Mouse (Mus musculus) E14TG2a.4 (cell line): ENCODE measurements around the gene Gper1.

ENCODE experiments used
- H3K27me3 ChIP-seq: 2 replicates; pipeline ENCODE4 v1.6.1; 2014; ENCODE audit warnings: low read length, control low read depth; ENCODE audit not compliant: insufficient read depth
- H3K36me3 ChIP-seq: 2 replicates; pipeline ENCODE4 v1.6.1; 2014; ENCODE audit warnings: low read length, control low read depth; ENCODE audit not compliant: insufficient read depth
- H3K4me1 ChIP-seq: replicated peaks from 2 replicates; pipeline ENCODE4 v1.6.1; 2014; ENCODE audit warnings: low read depth, low read length, control low read depth
- H3K4me3 ChIP-seq: replicated peaks from 2 replicates; pipeline ENCODE4 v1.5.1; 2014; ENCODE audit warnings: mild to moderate bottlenecking, low read length
- H3K9me3 ChIP-seq: 2 replicates; pipeline ENCODE4 v1.6.1; 2014; ENCODE audit warnings: low read length, control low read depth
- CTCF ChIP-seq: conservative IDR thresholded peaks from 2 replicates; pipeline ENCODE4 v1.5.1; 2014; ENCODE audit warnings: low read length
- NANOG ChIP-seq: IDR thresholded peaks from 2 replicates; pipeline ENCODE4 v1.6.1; 2014; ENCODE audit warnings: borderline replicate concordance, low read length, mixed read lengths
- POU5F1 ChIP-seq: IDR thresholded peaks from 2 replicates; pipeline ENCODE4 v1.6.1; 2014; ENCODE audit warnings: low read length, borderline replicate concordance

Gper1 gene

DNA sequence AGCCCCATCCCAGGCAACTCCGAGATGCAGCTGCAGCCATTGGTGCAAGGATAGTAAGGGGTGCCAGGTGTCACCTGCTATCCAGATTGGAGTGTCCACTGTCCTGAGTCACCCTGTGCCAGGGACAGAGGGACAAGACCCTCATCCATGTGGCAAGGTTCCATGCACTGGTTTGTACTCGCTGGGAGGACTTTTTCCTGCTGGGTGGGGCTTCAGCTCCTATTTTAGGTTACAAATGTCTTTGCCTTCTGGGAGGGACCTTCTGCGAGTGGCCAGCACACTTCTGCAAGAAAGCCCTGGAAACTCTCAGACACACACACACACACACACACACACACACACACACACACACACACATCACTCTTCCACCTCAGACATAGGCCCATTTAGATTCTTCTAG is 17.0 kb upstream of the Gper1 start:
- no peak for TF ChIP-seq CTCF
- TF ChIP-seq NANOG = no peak
- no peak for TF ChIP-seq POU5F1
- H3K9me3 ChIP-seq = no peaks in the 10 kb centered on the region
- H3K4me1 ChIP-seq = peaks cover 34% of the 10 kb centered on the region
- no peak overlapping the region for H3K4me3 ChIP-seq
- peaks cover 67% of the 10 kb centered on the region for H3K36me3 ChIP-seq
- H3K27me3 ChIP-seq = no peaks in the 10 kb centered on the region

DNA sequence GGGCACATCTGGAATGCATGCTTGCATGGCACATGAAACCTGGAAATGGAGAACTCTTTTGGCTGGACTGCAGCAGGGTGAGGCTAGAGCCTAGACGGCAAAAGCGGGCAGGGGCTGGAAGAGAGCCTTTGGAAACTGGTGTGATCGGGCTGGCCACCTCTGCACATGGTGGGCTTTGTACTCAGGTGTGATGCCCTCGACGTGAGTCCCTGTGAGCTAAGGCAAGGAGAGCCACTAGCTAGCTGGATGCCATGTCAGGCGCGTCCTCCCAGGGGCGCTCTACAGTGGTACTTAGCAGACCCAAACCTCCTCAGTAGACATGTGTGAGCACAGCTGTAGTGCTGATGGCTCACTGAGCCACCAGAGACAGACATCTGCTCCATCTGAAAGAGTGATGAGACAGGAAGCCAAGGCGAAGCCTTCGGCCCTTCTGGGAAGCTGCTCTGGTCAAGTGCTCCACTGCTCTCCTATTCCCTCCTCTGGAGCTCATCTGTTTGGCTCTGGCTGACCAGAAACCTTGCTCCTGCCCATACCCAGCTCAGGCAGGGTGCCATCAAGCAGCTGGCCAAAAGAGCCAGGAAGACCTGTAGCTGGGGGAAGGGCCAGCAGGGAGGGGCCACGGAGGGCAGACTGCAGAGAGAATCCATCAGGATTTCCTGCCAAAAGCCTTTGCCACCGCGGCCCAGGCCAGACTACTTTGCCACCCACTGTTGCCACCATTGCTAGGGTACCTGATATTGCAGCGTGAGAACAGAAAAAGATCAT is 15.6 kb upstream of the Gper1 start:
- H3K4me1 ChIP-seq = peaks cover 47% of the 10 kb centered on the region
- H3K36me3 ChIP-seq = peaks cover 64% of the 10 kb centered on the region
- no peak overlapping the region for H3K4me3 ChIP-seq
- no peaks in the 10 kb centered on the region for H3K27me3 ChIP-seq
- TF ChIP-seq POU5F1 = no peak
- TF ChIP-seq CTCF = no peak
- no peak for TF ChIP-seq NANOG
- H3K9me3 ChIP-seq = no peaks in the 10 kb centered on the region

DNA sequence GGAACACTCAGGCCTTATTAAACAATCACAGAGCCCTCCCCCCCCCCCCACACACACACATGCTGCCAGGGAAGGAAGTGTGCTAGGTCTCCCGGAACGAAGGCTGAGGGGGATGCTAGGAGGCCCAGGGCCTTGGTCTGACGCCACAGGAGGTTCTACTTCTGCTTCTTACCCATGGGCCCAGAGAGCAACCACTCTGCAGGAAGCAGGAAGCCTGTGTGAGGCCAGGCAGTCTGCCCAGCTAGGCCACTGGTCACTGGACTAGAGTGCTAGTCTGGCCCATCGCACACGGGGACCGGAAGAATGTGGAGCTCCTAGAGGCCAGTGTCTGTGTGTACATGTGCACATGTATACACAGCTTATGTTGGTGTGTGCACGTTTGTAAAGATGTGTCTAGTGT is 14.4 kb upstream of the Gper1 start:
- H3K4me3 ChIP-seq = no peak overlapping the region
- peaks cover 54% of the 10 kb centered on the region for H3K36me3 ChIP-seq
- H3K4me1 ChIP-seq = peaks cover 47% of the 10 kb centered on the region
- TF ChIP-seq POU5F1 (no peak), NANOG (no peak), CTCF (no peak)
- no peaks in the 10 kb centered on the region for H3K9me3 ChIP-seq
- no peaks in the 10 kb centered on the region for H3K27me3 ChIP-seq

DNA sequence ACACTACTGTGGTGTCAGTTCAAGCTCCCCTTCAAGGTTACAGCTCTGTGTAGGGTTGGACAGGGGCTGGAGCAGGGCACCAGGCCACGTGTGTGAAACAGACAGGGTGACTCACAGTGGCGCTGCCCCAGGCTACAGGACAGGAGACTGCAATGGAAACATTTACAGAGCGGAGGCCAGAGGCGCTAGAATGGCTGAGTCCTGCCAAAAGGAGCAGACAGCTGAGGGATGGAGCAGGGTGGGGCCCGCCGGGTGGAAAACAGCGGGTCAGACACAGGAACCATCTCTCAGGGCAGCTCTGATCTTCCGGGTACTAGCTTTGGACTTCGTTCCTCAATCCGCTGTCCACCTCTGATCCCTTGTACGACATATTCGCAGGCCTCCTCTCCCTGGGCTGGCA is 13.5 kb upstream of the Gper1 start:
- H3K27me3 ChIP-seq = no peaks in the 10 kb centered on the region
- H3K9me3 ChIP-seq = no peaks in the 10 kb centered on the region
- no peak overlapping the region for H3K4me3 ChIP-seq
- H3K4me1 ChIP-seq = peaks cover 55% of the 10 kb centered on the region
- TF ChIP-seq NANOG = no peak
- TF ChIP-seq CTCF = no peak
- no peak for TF ChIP-seq POU5F1
- H3K36me3 ChIP-seq = peaks cover 58% of the 10 kb centered on the region

DNA sequence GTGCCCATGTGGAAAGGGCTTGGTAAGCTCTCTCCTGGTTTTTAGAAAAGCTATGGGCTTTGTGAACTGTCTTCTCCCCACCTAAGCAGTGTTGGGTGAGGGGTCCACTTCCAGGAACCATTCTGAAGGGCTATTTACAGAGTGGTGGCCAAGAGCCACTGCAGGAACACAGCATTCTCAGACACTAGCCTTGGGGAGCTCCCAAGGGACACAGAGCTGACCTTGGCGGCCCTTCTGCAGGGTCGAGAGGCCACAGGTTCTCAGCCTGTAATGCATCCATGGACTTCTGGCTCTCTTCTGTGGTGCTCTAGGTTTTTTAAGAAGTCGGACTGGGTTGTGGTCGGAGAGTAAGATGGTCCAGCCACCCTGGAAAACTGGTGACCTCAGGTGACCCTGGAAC is 12.9 kb upstream of the Gper1 start:
- Histone ChIP-seq H3K27me3 (no peaks in the 10 kb centered on the region), H3K4me1 (peaks cover 60% of the 10 kb centered on the region), H3K36me3 (peaks cover 59% of the 10 kb centered on the region), H3K9me3 (no peaks in the 10 kb centered on the region), H3K4me3 (no peak overlapping the region)
- TF ChIP-seq POU5F1 = no peak
- TF ChIP-seq NANOG = no peak
- TF ChIP-seq CTCF = no peak

DNA sequence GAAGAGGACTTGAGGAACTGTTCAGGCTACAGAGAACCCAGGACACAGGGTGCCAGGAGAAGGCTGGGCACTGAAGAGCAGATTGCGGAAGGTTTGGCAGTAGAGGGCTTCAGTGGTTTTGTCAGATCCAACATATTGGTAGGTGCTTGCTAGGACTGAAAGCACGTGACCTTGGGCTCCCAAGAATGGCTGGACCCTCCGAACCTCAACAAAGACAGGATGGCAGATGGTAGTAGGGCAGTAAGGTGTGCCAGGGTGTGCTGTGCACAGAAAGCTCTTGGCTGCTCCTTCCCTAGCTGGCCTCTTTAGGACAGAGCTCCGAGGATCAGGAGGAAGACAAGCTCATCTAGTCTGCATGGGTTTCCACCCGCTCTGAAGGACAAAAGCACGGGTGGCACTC is 11.8 kb upstream of the Gper1 start:
- Histone ChIP-seq H3K9me3 (no peaks in the 10 kb centered on the region), H3K27me3 (no peaks in the 10 kb centered on the region), H3K4me1 (peaks cover 56% of the 10 kb centered on the region), H3K36me3 (peaks cover 58% of the 10 kb centered on the region), H3K4me3 (no peak overlapping the region)
- TF ChIP-seq NANOG = no peak
- TF ChIP-seq POU5F1 = no peak

DNA sequence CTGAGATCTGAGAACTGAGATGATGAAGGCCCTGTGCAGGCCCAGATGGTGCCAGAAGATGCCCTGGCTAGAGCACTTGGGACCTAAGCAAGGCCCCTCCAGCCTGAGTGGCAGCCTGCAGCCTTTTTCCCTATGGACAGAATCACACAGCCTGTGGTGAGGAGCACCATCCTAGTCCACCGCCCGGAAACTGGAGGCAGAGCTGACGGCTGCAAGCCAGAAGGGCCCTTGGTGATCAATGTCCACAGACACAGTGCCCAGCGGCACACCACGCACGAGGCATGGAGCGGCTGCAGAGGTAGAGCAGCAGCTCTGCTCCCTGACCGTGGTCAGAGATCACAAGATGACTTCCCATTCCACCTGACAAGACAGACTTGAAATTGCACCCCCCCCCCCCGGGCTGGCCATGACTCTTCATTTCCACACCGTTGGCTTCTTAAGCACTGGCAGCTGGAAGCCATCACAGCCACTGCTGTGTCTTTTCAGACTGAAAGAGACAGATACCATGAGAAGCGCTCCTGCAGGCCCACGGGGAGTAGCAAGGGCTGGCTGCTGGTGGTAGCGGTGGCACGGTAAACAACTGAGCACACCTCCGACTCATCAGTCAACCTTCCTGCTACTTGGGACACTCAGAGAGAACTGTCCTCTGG is 11.2 kb upstream of the Gper1 start:
- H3K9me3 ChIP-seq = no peaks in the 10 kb centered on the region
- H3K27me3 ChIP-seq = no peaks in the 10 kb centered on the region
- H3K36me3 ChIP-seq = peaks cover 61% of the 10 kb centered on the region
- no peak overlapping the region for H3K4me3 ChIP-seq
- H3K4me1 ChIP-seq = peaks cover 56% of the 10 kb centered on the region
- no peak for TF ChIP-seq POU5F1
- TF ChIP-seq CTCF = no peak
- no peak for TF ChIP-seq NANOG

DNA sequence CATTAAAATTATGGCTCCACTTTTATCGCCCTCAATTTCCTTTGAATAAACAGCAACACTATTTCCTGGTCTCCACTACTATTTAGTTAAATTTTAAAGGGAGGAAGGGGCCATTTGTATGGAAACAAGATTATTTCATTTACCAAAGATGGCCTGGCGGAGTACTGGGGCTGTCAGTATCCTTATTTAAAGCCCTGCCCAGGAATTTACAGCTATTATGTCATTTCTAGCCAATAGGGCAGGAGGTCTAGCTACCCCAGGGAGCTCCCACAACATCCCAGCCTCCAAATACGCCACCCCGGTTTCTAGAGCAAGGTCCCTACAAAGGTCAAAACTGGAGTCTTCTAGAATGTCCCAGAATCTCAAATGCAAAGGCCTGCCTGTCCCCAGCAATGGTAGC is 9.4 kb upstream of the Gper1 start:
- H3K36me3 ChIP-seq = peaks cover 58% of the 10 kb centered on the region
- peaks cover 61% of the 10 kb centered on the region for H3K4me1 ChIP-seq
- no peak overlapping the region for H3K4me3 ChIP-seq
- H3K9me3 ChIP-seq = no peaks in the 10 kb centered on the region
- TF ChIP-seq NANOG = no peak
- TF ChIP-seq CTCF = no peak
- TF ChIP-seq POU5F1 = no peak
- no peaks in the 10 kb centered on the region for H3K27me3 ChIP-seq

DNA sequence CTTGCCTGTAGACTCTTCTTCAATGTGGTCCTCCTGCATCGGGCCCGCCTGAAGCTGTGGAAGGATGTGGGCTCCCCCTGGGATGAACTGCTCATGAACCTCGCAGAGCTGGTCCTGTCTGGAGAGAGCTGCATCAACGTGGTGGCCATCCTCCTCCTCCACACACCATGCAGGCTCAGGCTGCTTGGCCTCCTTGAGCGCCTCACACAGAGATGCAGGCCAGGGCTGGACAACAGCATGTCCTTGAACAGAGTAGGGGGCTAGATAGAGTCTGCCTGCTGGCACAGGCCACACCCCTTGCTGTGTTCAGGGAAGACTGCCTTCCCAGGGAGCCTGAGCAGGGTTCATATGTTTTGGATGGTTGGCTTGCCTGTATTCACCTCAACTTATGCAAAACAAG is 8.0 kb upstream of the Gper1 start:
- Histone ChIP-seq H3K36me3 (peaks cover 55% of the 10 kb centered on the region), H3K27me3 (no peaks in the 10 kb centered on the region), H3K9me3 (no peaks in the 10 kb centered on the region), H3K4me3 (peak overlapping the region; percentile 39), H3K4me1 (peaks cover 62% of the 10 kb centered on the region)
- no peak for TF ChIP-seq NANOG
- TF ChIP-seq POU5F1 = no peak
- TF ChIP-seq CTCF = no peak
